Mouse (Mus musculus) hindbrain, embryonic 16.5 days (tissue): ENCODE results near the gene Armh2. TPM values are rescaled to one million over a fixed set of nuclear protein-coding genes. Genes with fewer than 3 reads are reported as not detected.
"Not testable (repeated sequence)": the region's sequence is repeated elsewhere in the genome, so short reads cannot be mapped to it uniquely, and the experiment has no call there.

Experiments
- ATAC-seq: fragments of 200-750 bp; cut with Nextera tagmentation; 2 replicates; pipeline ENCODE4 v1.8.0; 2017; ENCODE audit warnings: moderate TSS enrichment, moderate library complexity
- H3K27ac ChIP-seq: fragments of 300-500 bp; sonication (generic); 2 replicates; pipeline ENCODE4 v1.5.1; 2014; ENCODE audit warnings: low read depth, mild to moderate bottlenecking, control low read depth, low read length, moderate library complexity
- H3K27me3 ChIP-seq: fragments of 300-500 bp; sonication (generic); replicated peaks from 2 replicates; pipeline ENCODE4 v1.6.1; 2014; ENCODE audit warnings: low read length; ENCODE audit not compliant: control insufficient read depth, insufficient read depth
- H3K36me3 ChIP-seq: fragments of 300-500 bp; sonication (generic); 2 replicates; pipeline ENCODE4 v1.6.1; 2014; ENCODE audit warnings: mild to moderate bottlenecking, low read length, moderate library complexity, mixed read lengths; ENCODE audit not compliant: control insufficient read depth, insufficient read depth
- H3K4me1 ChIP-seq: fragments of 300-500 bp; sonication (generic); 2 replicates; pipeline ENCODE4 v1.6.1; 2014; ENCODE audit warnings: low read depth, low read length; ENCODE audit not compliant: control insufficient read depth, insufficient read depth
- H3K4me2 ChIP-seq: fragments of 300-500 bp; sonication (generic); 2 replicates; pipeline ENCODE4 v1.6.1; 2014; ENCODE audit warnings: mild to moderate bottlenecking, low read length, control low read depth, moderate library complexity
- H3K4me3 ChIP-seq: fragments of 300-500 bp; sonication (generic); 2 replicates; pipeline ENCODE4 v1.5.1; 2014; ENCODE audit warnings: mild to moderate bottlenecking, low read length, control low read depth, moderate library complexity
- H3K9ac ChIP-seq: fragments of 300-500 bp; sonication (generic); 2 replicates; pipeline ENCODE4 v1.6.1; 2014; ENCODE audit warnings: low read depth, mild to moderate bottlenecking, control low read depth, low read length, moderate library complexity
- H3K9me3 ChIP-seq: fragments of 300-500 bp; sonication (generic); 2 replicates; pipeline ENCODE4 v1.6.1; 2014; ENCODE audit warnings: mild to moderate bottlenecking, low read length, moderate library complexity; ENCODE audit not compliant: control insufficient read depth
- WGBS: fragments of 180-500 bp; shearing (Covaris S2); extraction: QIAGEN DNeasy Blood & Tissue Kit; methylation state at CpG from one replicate; pipeline ENCODE4 v1.1.7; 2014; 5-methylcytosine and 5-hydroxymethylcytosine counted together
- polyA plus RNA-seq: library from polyadenylated mRNA; unstranded; fragments of >200 nt; fragmentation: Nextera tagmentation; extraction: Ambion mirVana; gene quantifications from 2 replicates; pipeline ENCODE4 v1.2.1, GENCODE M21; 2015

Armh2 gene
- polyA plus RNA-seq, 1 experiment from 2014 or later, result not detected

DNA sequence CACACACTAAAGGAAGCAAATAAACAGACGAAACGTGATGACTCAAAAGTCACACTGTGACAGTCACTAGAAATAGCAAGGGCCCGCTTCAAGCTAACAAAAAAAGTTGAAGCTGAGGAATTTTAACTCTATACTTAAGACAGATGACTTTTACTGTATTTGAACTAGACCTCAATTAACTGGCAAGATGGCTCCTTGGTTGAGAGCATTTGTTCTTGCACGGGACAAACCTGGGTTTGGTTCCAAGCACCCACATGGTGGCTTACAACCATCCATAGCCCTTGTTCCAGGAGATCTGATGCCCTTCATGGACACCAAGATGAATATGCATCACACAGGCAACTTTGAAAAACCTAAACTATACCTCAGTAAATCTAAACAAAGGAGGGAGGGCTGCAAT, 21.2 kb downstream of the Armh2 start:
- 43% methylated on average over 4 of the region's 4 CpGs for WGBS
- no peaks in the 10 kb centered on the region for H3K9me3 ChIP-seq
- H3K4me3 ChIP-seq, result peak overlapping the region; percentile 100
- no peaks in the 10 kb centered on the region for H3K36me3 ChIP-seq
- no peak; the same call in 1 of the 2 replicates for ATAC-seq
- H3K9ac ChIP-seq, result peak overlapping the region; percentile 72; the same call in 1 of the 2 replicates
- no peak overlapping the region for H3K27ac ChIP-seq
- H3K27me3 ChIP-seq, result no peaks in the 10 kb centered on the region
- H3K4me2 ChIP-seq, result peak overlapping the region; percentile 87
- H3K4me1 ChIP-seq, result peaks cover 6% of the 10 kb centered on the region

DNA sequence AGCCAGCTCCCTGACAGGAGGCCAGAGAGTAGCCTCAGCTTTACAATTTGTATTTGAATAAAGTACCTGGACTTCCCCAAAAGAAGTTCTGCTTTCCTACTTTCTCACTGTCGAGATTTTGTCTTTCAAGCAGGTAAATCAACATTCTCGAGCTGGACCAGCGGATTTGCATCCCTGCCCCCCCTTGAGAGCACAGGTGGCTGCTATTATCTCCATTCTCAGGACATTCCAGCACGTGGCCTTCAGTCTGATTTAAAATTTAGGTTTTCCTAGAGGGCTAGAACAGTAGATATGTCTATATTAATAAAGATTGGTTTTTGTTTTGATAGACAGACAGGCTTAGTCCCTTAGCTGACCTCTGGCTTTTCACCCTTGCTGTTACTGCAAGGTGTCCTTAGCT, 26.8 kb downstream of the Armh2 start:
- H3K27ac ChIP-seq, H3K9me3 ChIP-seq, H3K36me3 ChIP-seq, ATAC-seq, H3K4me3 ChIP-seq, H3K27me3 ChIP-seq, H3K4me2 ChIP-seq, H3K9ac ChIP-seq, H3K4me1 ChIP-seq: not testable (repeated sequence)
- 84% methylated on average over 4 of the region's 4 CpGs for WGBS

DNA sequence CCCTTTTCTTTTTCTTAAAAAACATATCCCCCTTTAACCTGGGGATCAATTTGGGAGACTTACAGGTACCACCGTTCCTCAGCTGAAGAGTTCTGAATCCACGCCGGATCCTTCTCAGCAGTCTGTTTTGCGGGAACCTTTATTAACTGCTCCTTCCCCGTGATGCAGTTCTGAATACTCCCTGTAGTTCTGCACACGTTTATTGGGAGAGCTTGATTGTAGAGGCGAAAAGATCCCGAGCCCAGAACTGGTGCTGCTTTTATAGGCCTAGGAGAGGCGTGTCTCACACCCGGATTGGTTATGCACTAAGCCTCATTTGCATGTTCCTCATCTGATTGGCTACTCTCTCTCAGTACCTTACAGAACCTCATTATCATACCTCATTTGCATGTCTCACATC, 30.4 kb downstream of the Armh2 start:
- H3K9me3 ChIP-seq, result not testable (repeated sequence)

DNA sequence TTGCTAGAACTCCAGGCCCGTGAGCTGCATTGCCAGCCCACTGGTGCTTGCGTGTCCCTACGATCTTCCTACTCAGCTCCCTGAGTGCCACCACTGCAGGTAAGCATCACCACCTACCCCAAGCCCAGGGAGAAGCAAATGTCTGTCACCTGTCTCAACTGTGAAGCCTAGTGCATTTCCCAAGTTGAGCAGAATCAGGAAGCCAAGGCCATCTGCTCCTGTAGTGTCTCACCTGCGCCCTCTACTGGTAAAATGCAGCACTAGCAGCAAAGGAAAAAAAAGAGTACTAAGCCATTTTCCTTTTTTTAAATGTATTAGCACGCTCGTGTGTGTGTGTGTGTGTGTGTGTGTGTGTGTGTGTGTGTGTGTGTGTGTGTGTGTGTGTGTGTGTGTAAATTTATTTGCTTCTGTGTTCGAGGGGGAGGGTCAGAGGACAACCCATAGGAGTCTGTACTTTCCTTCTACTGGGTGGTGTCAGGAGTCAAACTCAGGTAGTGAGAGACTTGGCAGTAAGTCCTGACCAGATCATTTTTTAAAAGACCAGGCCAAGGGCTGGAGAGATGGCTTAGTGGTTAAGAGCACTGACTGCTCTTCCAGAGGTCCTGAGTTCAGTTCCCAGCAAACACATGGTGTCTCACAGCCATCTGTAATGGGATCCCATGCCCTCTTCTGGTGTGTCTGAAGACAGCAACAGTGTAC, 35.3 kb downstream of the Armh2 start:
- H3K27me3 ChIP-seq, result no peaks in the 10 kb centered on the region
- no peaks in the 10 kb centered on the region for H3K9me3 ChIP-seq
- no peak overlapping the region for H3K27ac ChIP-seq
- H3K4me2 ChIP-seq, result no peak overlapping the region
- no peak overlapping the region for H3K4me3 ChIP-seq
- no peaks in the 10 kb centered on the region for H3K4me1 ChIP-seq
- H3K9ac ChIP-seq, result no peak overlapping the region
- 51% methylated on average over 7 of the region's 7 CpGs for WGBS
- 0 out of 2 replicates have a peak, but pooled peaks have one; percentile 48 for ATAC-seq
- no peaks in the 10 kb centered on the region for H3K36me3 ChIP-seq

More for the DNA sequence above, 30.4 kb downstream of the Armh2 start:
- not testable (repeated sequence) for H3K9ac ChIP-seq, H3K27me3 ChIP-seq, H3K4me3 ChIP-seq, H3K36me3 ChIP-seq, H3K4me1 ChIP-seq, H3K27ac ChIP-seq, ATAC-seq, H3K4me2 ChIP-seq
- WGBS, result 92% methylated on average over 10 of the region's 10 CpGs

DNA sequence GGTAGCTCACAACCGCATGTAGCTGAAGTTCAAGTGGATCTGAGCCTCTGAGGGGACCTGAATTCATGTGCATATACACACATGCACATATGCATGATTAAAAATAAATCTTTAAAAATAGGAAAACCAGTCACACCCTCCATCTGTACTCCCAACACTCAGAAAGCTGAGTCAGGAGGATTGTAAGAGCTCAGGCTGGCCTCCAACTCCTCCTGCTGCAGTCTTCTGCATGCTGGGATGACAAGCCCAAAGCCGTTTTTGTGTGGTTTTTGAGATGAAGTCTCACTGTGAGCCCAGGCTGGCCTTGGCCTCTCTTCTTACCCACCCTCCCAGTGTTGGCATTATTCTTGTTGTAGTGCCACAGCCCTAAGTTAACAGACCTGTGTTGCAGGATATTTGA, 37.0 kb downstream of the Armh2 start:
- H3K36me3 ChIP-seq, result no peaks in the 10 kb centered on the region
- H3K4me1 ChIP-seq, result no peaks in the 10 kb centered on the region
- H3K27me3 ChIP-seq, result no peaks in the 10 kb centered on the region
- ATAC-seq, result no peak
- no peak overlapping the region for H3K27ac ChIP-seq
- no peak overlapping the region for H3K4me2 ChIP-seq
- no peaks in the 10 kb centered on the region for H3K9me3 ChIP-seq
- no peak overlapping the region for H3K9ac ChIP-seq
- 81% methylated on average over 2 of the region's 2 CpGs for WGBS
- H3K4me3 ChIP-seq, result no peak overlapping the region

DNA sequence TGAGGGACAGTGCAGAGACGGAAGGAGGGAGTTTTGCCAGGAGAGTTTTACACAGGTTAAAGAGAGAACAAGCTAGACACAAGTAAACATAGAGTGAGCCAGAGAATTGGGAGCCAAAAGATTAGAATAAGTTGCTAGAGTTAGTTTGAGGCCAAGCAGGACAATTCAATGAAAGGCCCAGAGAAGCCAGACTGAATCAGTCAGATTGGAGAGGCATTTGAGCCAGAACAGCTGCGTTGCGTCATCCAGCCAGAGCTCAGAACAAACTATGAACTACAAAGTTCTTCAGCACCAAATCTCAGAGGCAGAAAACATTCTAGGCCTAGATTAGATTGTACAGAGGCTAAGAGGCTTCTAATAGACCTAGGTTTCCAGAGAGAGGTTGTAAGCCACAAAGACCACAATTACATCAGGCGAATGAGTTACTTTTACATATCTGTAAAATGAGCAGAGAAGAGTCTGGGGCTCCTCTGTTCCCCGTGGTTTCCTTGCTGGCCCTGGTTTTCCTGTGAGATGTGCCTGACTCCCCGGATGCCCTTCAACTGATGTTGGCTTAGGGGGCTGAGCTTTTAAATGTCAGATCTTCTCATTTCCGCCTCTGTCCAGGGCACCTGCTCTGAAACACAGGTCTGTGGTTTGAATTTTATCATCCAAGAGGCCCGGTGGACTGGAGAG, 37.8 kb downstream of the Armh2 start:
- 91% methylated on average over 8 of the region's 8 CpGs for WGBS
- no peak overlapping the region for H3K4me3 ChIP-seq
- H3K27ac ChIP-seq, result no peak overlapping the region
- H3K9me3 ChIP-seq, result no peaks in the 10 kb centered on the region
- no peak for ATAC-seq
- H3K36me3 ChIP-seq, result no peaks in the 10 kb centered on the region
- no peak overlapping the region for H3K9ac ChIP-seq
- H3K4me1 ChIP-seq, result no peaks in the 10 kb centered on the region
- H3K4me2 ChIP-seq, result no peak overlapping the region
- H3K27me3 ChIP-seq, result no peaks in the 10 kb centered on the region

DNA sequence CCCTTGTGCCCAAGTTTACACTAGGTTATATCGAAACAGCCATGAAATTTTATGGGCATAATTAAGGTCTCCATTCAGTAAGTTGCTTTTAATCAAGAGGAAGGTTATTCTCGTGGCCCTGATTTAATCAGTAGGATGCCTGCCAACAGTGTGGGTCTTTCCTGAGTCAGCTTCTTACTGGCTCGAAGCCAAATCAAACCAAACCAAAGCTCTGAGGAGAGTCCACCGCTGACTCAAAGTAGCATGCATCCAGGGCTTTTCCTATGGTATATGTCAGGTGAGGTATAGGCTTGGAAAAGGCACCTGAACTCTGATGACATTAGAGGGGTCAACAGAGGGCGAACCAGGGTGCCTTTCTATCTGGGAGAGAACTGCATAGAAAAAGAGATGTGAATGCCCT, 40.9 kb downstream of the Armh2 start:
- no peak overlapping the region for H3K27ac ChIP-seq
- H3K4me1 ChIP-seq, result no peaks in the 10 kb centered on the region
- 49% methylated on average over 5 of the region's 5 CpGs for WGBS
- ATAC-seq, result no peak
- H3K9ac ChIP-seq, result no peak overlapping the region
- H3K4me2 ChIP-seq, result no peak overlapping the region
- H3K4me3 ChIP-seq, result no peak overlapping the region
- H3K36me3 ChIP-seq, result no peaks in the 10 kb centered on the region
- H3K27me3 ChIP-seq, result no peaks in the 10 kb centered on the region
- no peaks in the 10 kb centered on the region for H3K9me3 ChIP-seq

DNA sequence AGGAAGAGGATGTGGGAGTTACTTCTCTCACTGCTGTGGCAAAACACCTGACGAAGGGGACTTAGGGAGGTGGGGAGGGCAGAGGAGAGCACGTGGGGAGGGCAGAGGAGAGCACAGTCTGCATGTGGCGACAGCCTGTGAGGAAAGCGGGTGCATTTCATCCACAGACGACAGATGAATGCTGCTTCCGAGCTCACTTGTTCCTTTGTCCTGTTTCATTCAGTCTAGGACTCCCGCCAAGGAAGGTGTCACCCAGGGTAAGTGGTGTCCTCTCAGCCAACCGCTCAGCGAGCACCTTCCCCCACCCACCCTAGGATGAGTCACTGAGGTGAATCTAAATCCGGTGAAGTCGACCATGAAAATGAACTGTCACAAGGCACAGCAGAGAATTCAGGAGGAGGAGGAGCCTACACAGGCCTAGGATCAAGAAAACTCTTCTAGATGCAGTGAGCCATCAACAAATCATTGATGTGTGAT, 45.0 kb downstream of the Armh2 start:
- peak; percentile 56; the same call in 1 of the 2 replicates for ATAC-seq

DNA sequence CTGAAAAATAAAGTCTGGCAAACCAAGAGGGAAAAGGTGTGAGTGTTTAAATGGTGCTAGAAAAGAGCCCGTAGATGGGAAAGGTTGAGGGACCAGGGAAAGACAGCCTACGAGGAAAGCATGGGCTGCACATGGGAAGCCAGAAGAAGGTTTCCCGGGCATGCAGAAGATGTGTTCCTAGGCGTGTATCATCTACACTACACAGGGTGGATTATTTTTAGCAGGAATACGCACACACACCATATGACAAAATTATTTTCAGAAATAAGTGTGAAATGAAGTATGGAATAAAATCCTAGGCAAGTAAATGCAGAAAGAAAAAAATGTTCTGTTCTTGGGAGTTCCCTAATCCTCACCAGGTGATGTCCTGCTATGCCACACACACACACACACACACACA, 46.4 kb downstream of the Armh2 start:
- Histone ChIP-seq H3K4me3 (no peak overlapping the region), H3K36me3 (no peaks in the 10 kb centered on the region), H3K9me3 (no peaks in the 10 kb centered on the region), H3K9ac (no peak overlapping the region), H3K4me2 (no peak overlapping the region), H3K27me3 (no peaks in the 10 kb centered on the region), H3K4me1 (no peaks in the 10 kb centered on the region), H3K27ac (no peak overlapping the region)
- WGBS, result 92% methylated on average over 5 of the region's 5 CpGs
- no peak for ATAC-seq

More for the DNA sequence above, 45.0 kb downstream of the Armh2 start:
- Histone ChIP-seq H3K9ac (no peak overlapping the region), H3K4me2 (no peak overlapping the region), H3K4me3 (no peak overlapping the region), H3K27me3 (no peaks in the 10 kb centered on the region), H3K36me3 (no peaks in the 10 kb centered on the region), H3K4me1 (no peaks in the 10 kb centered on the region), H3K27ac (no peak overlapping the region), H3K9me3 (no peaks in the 10 kb centered on the region)
- 39% methylated on average over 11 of the region's 11 CpGs for WGBS
